Mouse (Mus musculus): ENCODE measurements around the gene Dgkz. TPM values are rescaled to one million over a fixed set of nuclear protein-coding genes. Genes with fewer than 3 reads are reported as not detected.

The Dgkz gene
- 47.1 TPM for polyA plus RNA-seq (2012; fragmentation: generic; extraction: Trizol)
- long read RNA-seq, experiment 1, partial matches to known transcripts, result 1 of 8 reads
- long read RNA-seq, experiment 1, other reads (novel, unspliced or antisense), result 6 of 8 reads
- long read RNA-seq, experiment 2, partial matches to known transcripts, result 6 of 11 reads
- long read RNA-seq, experiment 2, other reads (novel, unspliced or antisense), result 5 of 11 reads

- no peaks in the 10 kb centered on the region for H3K79me2 ChIP-seq (ENCODE audit: control insufficient read depth, insufficient read depth)
- no peak within 1 kb of the TSS for H3ac ChIP-seq (ENCODE audit: control insufficient read depth, insufficient read length, low read depth)
- no peak for TF ChIP-seq MAX (IDR thresholded peaks at IDR 0.05)
- no peak within 1 kb of the TSS for H3K4me3 ChIP-seq (ENCODE audit: insufficient read depth, poor library complexity, severe bottlenecking)
- peaks cover 29% of the 10 kb centered on the region for H3K27me3 ChIP-seq (ENCODE audit: control insufficient read depth, insufficient read depth, insufficient read length)
- H3K36me3 ChIP-seq (ENCODE audit: control insufficient read depth, insufficient read depth), result no peaks in the 10 kb centered on the region
- H3K79me3 ChIP-seq (ENCODE audit: low read depth), result no peaks in the 10 kb centered on the region
These were observed at the start of gene Dgkz for GRCm38 (mm10) chr2:91975581-91976541. Gene Dgkz, minus strand, starts transcription at chr2:91975864.

- no peak for TF ChIP-seq MAX (IDR thresholded peaks at IDR 0.05)
- peak; percentile 76 for TF ChIP-seq CEBPB (IDR thresholded peaks at IDR 0.05; ENCODE audit: low read depth)
- peaks cover 7% of the 10 kb centered on the region for H3K36me3 ChIP-seq (ENCODE audit: control insufficient read depth, insufficient read depth)
- no peak overlapping the region for H3ac ChIP-seq (ENCODE audit: control insufficient read depth, insufficient read length, low read depth)
- no peaks in the 10 kb centered on the region for H3K27me3 ChIP-seq (ENCODE audit: control insufficient read depth, insufficient read depth, insufficient read length)
- H3K79me2 ChIP-seq (ENCODE audit: control insufficient read depth, insufficient read depth), result peaks cover 39% of the 10 kb centered on the region
- no peak overlapping the region for H3K4me3 ChIP-seq (ENCODE audit: insufficient read depth, poor library complexity, severe bottlenecking)
- peaks cover 20% of the 10 kb centered on the region for H3K79me3 ChIP-seq (ENCODE audit: low read depth)
These were observed 49.5 kb upstream of the Dgkz start for GRCm38 (mm10) chr2:92025202-92025601.

GRCm38 (mm10) chr2:92024274-92024672 is 48.6 kb upstream of the Dgkz start, which contains the start of gene Creb3l1:
Gene Creb3l1, minus strand, starts transcription at chr2:92024502.
- H3K36me3 ChIP-seq (ENCODE audit: control insufficient read depth, insufficient read depth), result peaks cover 14% of the 10 kb centered on the region
- peak within 1 kb of the TSS; percentile 53 for H3K4me3 ChIP-seq (ENCODE audit: insufficient read depth, poor library complexity, severe bottlenecking)
- TF ChIP-seq MYOG (IDR thresholded peaks at IDR 0.05; ENCODE audit: control insufficient read depth, extremely low read depth, insufficient read length) (no peak), MYOD1 (IDR thresholded peaks at IDR 0.05; ENCODE audit: control insufficient read depth, insufficient read length, low read depth) (no peak), FOSL1 (IDR thresholded peaks at IDR 0.05; ENCODE audit: insufficient read depth, low read length, poor library complexity, severe bottlenecking) (no peak), CTCF (IDR thresholded peaks at IDR 0.05; ENCODE audit: control insufficient read depth, insufficient read depth, insufficient read length) (no peak), USF1 (IDR thresholded peaks at IDR 0.05; ENCODE audit: low read depth) (no peak), CEBPB (IDR thresholded peaks at IDR 0.05; ENCODE audit: low read depth) (no peak)
- H3ac ChIP-seq (ENCODE audit: control insufficient read depth, insufficient read length, low read depth), result peak within 1 kb of the TSS; percentile 82
- no peaks in the 10 kb centered on the region for H3K27me3 ChIP-seq (ENCODE audit: control insufficient read depth, insufficient read depth, insufficient read length)
- H3K79me2 ChIP-seq (ENCODE audit: control insufficient read depth, insufficient read depth), result peaks cover 49% of the 10 kb centered on the region
- H3K79me3 ChIP-seq (ENCODE audit: low read depth), result peaks cover 24% of the 10 kb centered on the region

GRCm38 (mm10) chr2:92023362-92024273 is 48.0 kb upstream of the Dgkz start:
- H3K79me2 ChIP-seq (ENCODE audit: control insufficient read depth, insufficient read depth), result peaks cover 52% of the 10 kb centered on the region
- H3ac ChIP-seq (ENCODE audit: control insufficient read depth, insufficient read length, low read depth), result peak overlapping the region; percentile 82
- H3K4me3 ChIP-seq (ENCODE audit: insufficient read depth, poor library complexity, severe bottlenecking), result peak overlapping the region; percentile 53
- TF ChIP-seq CEBPB (IDR thresholded peaks at IDR 0.05; ENCODE audit: low read depth) (no peak), MYOG (IDR thresholded peaks at IDR 0.05; ENCODE audit: control insufficient read depth, extremely low read depth, insufficient read length) (no peak), CTCF (IDR thresholded peaks at IDR 0.05; ENCODE audit: control insufficient read depth, insufficient read depth, insufficient read length) (peak; percentile 85), MAX (IDR thresholded peaks at IDR 0.05) (peak; percentile 4)
- H3K79me3 ChIP-seq (ENCODE audit: low read depth), result peaks cover 25% of the 10 kb centered on the region
- peaks cover 18% of the 10 kb centered on the region for H3K36me3 ChIP-seq (ENCODE audit: control insufficient read depth, insufficient read depth)
- no peaks in the 10 kb centered on the region for H3K27me3 ChIP-seq (ENCODE audit: control insufficient read depth, insufficient read depth, insufficient read length)

- peaks cover 38% of the 10 kb centered on the region for H3K79me3 ChIP-seq (ENCODE audit: low read depth)
- no peak overlapping the region for H3K4me3 ChIP-seq (ENCODE audit: insufficient read depth, poor library complexity, severe bottlenecking)
- peaks cover 23% of the 10 kb centered on the region for H3K36me3 ChIP-seq (ENCODE audit: control insufficient read depth, insufficient read depth)
- no peaks in the 10 kb centered on the region for H3K27me3 ChIP-seq (ENCODE audit: control insufficient read depth, insufficient read depth, insufficient read length)
- H3K79me2 ChIP-seq (ENCODE audit: control insufficient read depth, insufficient read depth), result peaks cover 78% of the 10 kb centered on the region
- no peak overlapping the region for H3ac ChIP-seq (ENCODE audit: control insufficient read depth, insufficient read length, low read depth)
- TF ChIP-seq MYOD1 (IDR thresholded peaks at IDR 0.05; ENCODE audit: control insufficient read depth, insufficient read length, low read depth) (peak; percentile 14), MAX (IDR thresholded peaks at IDR 0.05) (no peak)
These were observed 45.1 kb upstream of the Dgkz start for GRCm38 (mm10) chr2:92020676-92021265.

Data from C2C12 (cell line).